Comparison of ENCODE assay signal across 9 mouse cellular contexts in genomic region chr13:24786014-24786490, GRCm38 (mm10). TPM values are rescaled to one million over a fixed set of nuclear protein-coding genes. Genes with fewer than 3 reads are reported as not detected.
DNase-seq lines count a peak whose midpoint lies in the region; ATAC-seq lines count a peak whose summit lies in the region.
"Had no signal": no experiment of that assay in that cellular context is flagged by ENCODE, and none has a peak within 500 bp of the region (broad histone marks: within the 10 kb centered on the region; RNA-seq: fewer than 3 reads in every experiment).

No protein-coding gene starts in this region.

- no peaks in the 10 kb centered on the region for H3K9me3 ChIP-seq in forebrain, embryonic 12.5 days
- no peaks in the 10 kb centered on the region for H3K9me3 ChIP-seq in forebrain, embryonic 10.5 days

- H3K4me3 ChIP-seq in forebrain, embryonic 12.5 days (replicated peaks), result no peak overlapping the region
- H3K4me3 ChIP-seq in forebrain, embryonic 10.5 days, result no peak overlapping the region

- H3K36me3 ChIP-seq in forebrain, embryonic 12.5 days (replicated peaks), result no peaks in the 10 kb centered on the region
- no peaks in the 10 kb centered on the region for H3K36me3 ChIP-seq in forebrain, embryonic 10.5 days (replicated peaks)

- WGBS in forebrain, embryonic 12.5 days, result 55% methylated on average over 11 of the region's 11 CpGs
- WGBS in forebrain, embryonic 10.5 days, result 62% methylated on average over 11 of the region's 11 CpGs

- peaks cover 3% of the 10 kb centered on the region; the same call in 1 of the 2 replicates for H3K4me1 ChIP-seq in forebrain, embryonic 12.5 days
- H3K4me1 ChIP-seq in forebrain, embryonic 10.5 days, result peaks cover 6% of the 10 kb centered on the region

- no peak overlapping the region for H3K4me2 ChIP-seq in forebrain, embryonic 12.5 days

- no peaks in the 10 kb centered on the region for H3K27me3 ChIP-seq in forebrain, embryonic 12.5 days
- H3K27me3 ChIP-seq in forebrain, embryonic 10.5 days (ENCODE audit: poor library complexity, severe bottlenecking), result no peaks in the 10 kb centered on the region

- intact Hi-C loops in gastrocnemius, postnatal 36 days (cut with DNase I), result no loop called here

- H3K9ac ChIP-seq in forebrain, embryonic 12.5 days, result no peak overlapping the region

- H3K27ac ChIP-seq in forebrain, embryonic 12.5 days, result no peak overlapping the region
- no peak overlapping the region for H3K27ac ChIP-seq in forebrain, embryonic 10.5 days

- no peak for DNase-seq in forebrain, embryonic 10.5 days (ENCODE audit: extremely low spot score, low spot score)
- DNase-seq in CD4-positive, CD25-positive, alpha-beta regulatory T cell, adult 2 months (ENCODE audit: low read depth, low spot score), result peak; percentile 83
- peak; percentile 62 to 68 for DNase-seq in cerebellum, postnatal 10 days
- DNase-seq in kidney, postnatal 14 days, result peak; percentile 55
- no peak for DNase-seq in urinary bladder, postnatal 36 days (ENCODE audit: low spot score in 2 of 2)
- no peak for DNase-seq in gastrocnemius, postnatal 36 days
- no peak for DNase-seq in embryo, embryonic 10.5 days (ENCODE audit: low spot score)

- ATAC-seq in forebrain, embryonic 12.5 days (ENCODE audit: low FRiP score), result peak; percentile 63; the same call in 1 of the 2 replicates

RNA-seq across cellular contexts. Expression of gene BC005537, which starts 15.4 kb away (rescaled TPM):
- 20.9 and 22.3 TPM in 2 replicates for polyA plus RNA-seq in forebrain, embryonic 12.5 days (2016; fragmentation: Nextera tagmentation; extraction: Ambion mirVana)
- 11.4 TPM in 2 replicates for polyA plus RNA-seq in forebrain, embryonic 10.5 days (2016; fragmentation: Nextera tagmentation; extraction: Ambion mirVana)
- total RNA-seq in gastrocnemius, postnatal 36 days (2021), result 10 to 100 TPM; 44.6 to 46.4 TPM

RNA-seq across cellular contexts. Expression of gene Gmnn, which starts 24.3 kb away (rescaled TPM):
- 127 and 131 TPM in 2 replicates for polyA plus RNA-seq in forebrain, embryonic 12.5 days (2016; fragmentation: Nextera tagmentation; extraction: Ambion mirVana)
- 208 TPM in 2 replicates for polyA plus RNA-seq in forebrain, embryonic 10.5 days (2016; fragmentation: Nextera tagmentation; extraction: Ambion mirVana)
- 1 to 10 TPM; 2.9 to 4.7 TPM for total RNA-seq in gastrocnemius, postnatal 36 days (2021)

RNA-seq across cellular contexts. Expression of gene Armh2, which starts 45.0 kb away (rescaled TPM):
- polyA plus RNA-seq in forebrain, embryonic 12.5 days (2016; fragmentation: Nextera tagmentation; extraction: Ambion mirVana), result not detected in 2 replicates
- polyA plus RNA-seq in forebrain, embryonic 10.5 days (2016; fragmentation: Nextera tagmentation; extraction: Ambion mirVana), result 0.18 and 0.22 TPM in 2 replicates
- total RNA-seq in gastrocnemius, postnatal 36 days (2021), result not detected
- total RNA-seq: ES-E14 had no signal

RNA-seq across cellular contexts. Expression of gene Acot13, which starts 45.3 kb away (rescaled TPM):
- polyA plus RNA-seq in forebrain, embryonic 12.5 days (2016; fragmentation: Nextera tagmentation; extraction: Ambion mirVana), result 57.4 and 57.8 TPM in 2 replicates
- polyA plus RNA-seq in forebrain, embryonic 10.5 days (2016; fragmentation: Nextera tagmentation; extraction: Ambion mirVana), result 61.7 TPM in 2 replicates
- total RNA-seq in gastrocnemius, postnatal 36 days (2021), result 100 to 1,000 TPM; 124 to 130 TPM

RNA-seq across cellular contexts. Expression of gene Tdp2, which starts 45.4 kb away (rescaled TPM):
- 70.3 and 75.0 TPM in 2 replicates for polyA plus RNA-seq in forebrain, embryonic 12.5 days (2016; fragmentation: Nextera tagmentation; extraction: Ambion mirVana)
- 80.2 and 82.4 TPM in 2 replicates for polyA plus RNA-seq in forebrain, embryonic 10.5 days (2016; fragmentation: Nextera tagmentation; extraction: Ambion mirVana)
- total RNA-seq in gastrocnemius, postnatal 36 days (2021), result 1 to 10 TPM; 6.0 to 9.0 TPM

Comparison
In these comparisons a context has a peak if more than half of its experiments do, and no peak if none do; other contexts are left out.
1. DNase-seq: peak in CD4-positive, CD25-positive, alpha-beta regulatory T cell, adult 2 months (single experiment), cerebellum, postnatal 10 days (2 of 2) and kidney, postnatal 14 days (single experiment); none in forebrain, embryonic 10.5 days (single experiment), urinary bladder, postnatal 36 days (0 of 2), gastrocnemius, postnatal 36 days (0 of 2) and embryo, embryonic 10.5 days (single experiment).